Mouse (Mus musculus) thymus, adult 2 months (tissue): ENCODE measurements around the gene AI661453. TPM values are rescaled to one million over a fixed set of nuclear protein-coding genes. Genes with fewer than 3 reads are reported as not detected.

Source experiments
- DNase-seq: peaks from one replicate; pipeline ENCODE4 v3.0.0; 2021
- H3K27ac ChIP-seq: fragments of 200-500 bp; 2 replicates; pipeline ENCODE4 v1.5.1; 2012; ENCODE audit warnings: low read length, control low read depth; ENCODE audit not compliant: control insufficient read depth, insufficient read depth
- H3K27me3 ChIP-seq: fragments of 200-500 bp; 2 replicates; pipeline ENCODE4 v1.6.1; 2012; ENCODE audit warnings: mild to moderate bottlenecking, low read length, moderate library complexity, mixed read lengths; ENCODE audit not compliant: control insufficient read depth, insufficient read depth
- H3K36me3 ChIP-seq: fragments of 200-500 bp; 2 replicates; pipeline ENCODE4 v1.6.1; 2012; ENCODE audit warnings: mild to moderate bottlenecking, low read length, moderate library complexity; ENCODE audit not compliant: control insufficient read depth, insufficient read depth
- H3K4me1 ChIP-seq: fragments of 200-500 bp; replicated peaks from 2 replicates; pipeline ENCODE4 v1.6.1; 2012; ENCODE audit warnings: low read length; ENCODE audit not compliant: control insufficient read depth, insufficient read depth
- H3K4me3 ChIP-seq: fragments of 200-500 bp; 2 replicates; pipeline ENCODE4 v1.5.1; 2012; ENCODE audit warnings: mild to moderate bottlenecking, low read length, control low read depth, moderate library complexity; ENCODE audit not compliant: control insufficient read depth, insufficient read depth
- CTCF ChIP-seq: fragments of 200-500 bp; IDR thresholded peaks from 2 replicates; pipeline ENCODE4 v1.5.1; 2012; ENCODE audit warnings: mild to moderate bottlenecking, control low read depth, low read length, moderate library complexity, borderline replicate concordance; ENCODE audit not compliant: control insufficient read depth, poor library complexity, insufficient read depth; ENCODE audit errors: extremely low read depth
- POLR2A ChIP-seq: fragments of 200-500 bp; IDR thresholded peaks from 2 replicates; pipeline ENCODE4 v1.6.1; 2012; ENCODE audit warnings: mild to moderate bottlenecking, low read length, control low read depth, moderate library complexity; ENCODE audit not compliant: control insufficient read depth, poor library complexity, insufficient read depth; ENCODE audit errors: extremely low read depth
- WGBS: fragments of 180-500 bp; shearing (Covaris S2); methylation state at CpG from one replicate; pipeline ENCODE4 v1.1.7; 2018; 5-methylcytosine and 5-hydroxymethylcytosine counted together
- polyA plus RNA-seq: library from polyadenylated mRNA; depleted of rRNA; stranded (reverse); fragments of >200 nt; gene quantifications from 2 replicates; pipeline ENCODE4 v1.2.3, GENCODE M21; 2012

AI661453 gene
- polyA plus RNA-seq, 1 experiment = 1.6 TPM

GRCm38 (mm10) chr17:47441296-47442051, 5.1 kb downstream of the AI661453 start:
- no peak for TF ChIP-seq POLR2A
- no peak for TF ChIP-seq CTCF
- no peak for DNase-seq
- no peak overlapping the region for H3K4me3 ChIP-seq
- peaks cover 22% of the 10 kb centered on the region for H3K4me1 ChIP-seq
- H3K36me3 ChIP-seq = no peaks in the 10 kb centered on the region
- 84% methylated on average over 19 of the region's 19 CpGs for WGBS
- no peaks in the 10 kb centered on the region; the same call in 1 of the 2 replicates for H3K27me3 ChIP-seq
- no peak overlapping the region for H3K27ac ChIP-seq

GRCm38 (mm10) chr17:47442271-47442670, 5.9 kb downstream of the AI661453 start:
- DNase-seq = no peak
- TF ChIP-seq POLR2A (no peak), CTCF (no peak)
- Histone ChIP-seq H3K4me3 (no peak overlapping the region), H3K27me3 (no peaks in the 10 kb centered on the region; the same call in 1 of the 2 replicates), H3K4me1 (peaks cover 15% of the 10 kb centered on the region; the same call in 1 of the 2 replicates), H3K27ac (no peak overlapping the region), H3K36me3 (no peaks in the 10 kb centered on the region)
- WGBS = 95% methylated on average over 3 of the region's 3 CpGs

- WGBS = 75% methylated on average over 6 of the region's 6 CpGs
- no peak overlapping the region for H3K4me3 ChIP-seq
- no peak for TF ChIP-seq CTCF
- no peak for TF ChIP-seq POLR2A
- no peaks in the 10 kb centered on the region for H3K36me3 ChIP-seq
- no peaks in the 10 kb centered on the region for H3K27me3 ChIP-seq
- H3K27ac ChIP-seq = no peak overlapping the region
- DNase-seq = no peak
- H3K4me1 ChIP-seq = peaks cover 10% of the 10 kb centered on the region; the same call in 1 of the 2 replicates
Measured at GRCm38 (mm10) chr17:47444113-47444512, 7.7 kb downstream of the AI661453 start.

GRCm38 (mm10) chr17:47445518-47445917, 9.1 kb downstream of the AI661453 start:
- Histone ChIP-seq H3K27me3 (no peaks in the 10 kb centered on the region), H3K4me3 (no peak overlapping the region), H3K27ac (no peak overlapping the region), H3K36me3 (no peaks in the 10 kb centered on the region), H3K4me1 (0 out of 2 replicates have a peak, but pooled peaks cover 7% of the 10 kb centered on the region)
- DNase-seq = no peak
- no peak for TF ChIP-seq POLR2A
- no peak for TF ChIP-seq CTCF
- 82% methylated on average over 11 of the region's 11 CpGs for WGBS

GRCm38 (mm10) chr17:47446025-47446424, 9.6 kb downstream of the AI661453 start:
- 0 out of 2 replicates have a peak, but pooled peaks cover 7% of the 10 kb centered on the region for H3K4me1 ChIP-seq
- 55% methylated on average over 9 of the region's 9 CpGs for WGBS

GRCm38 (mm10) chr17:47446561-47446960, 10.1 kb downstream of the AI661453 start:
- Histone ChIP-seq H3K4me1 (0 out of 2 replicates have a peak, but pooled peaks cover 7% of the 10 kb centered on the region), H3K4me3 (no peak overlapping the region), H3K27ac (no peak overlapping the region), H3K36me3 (no peaks in the 10 kb centered on the region), H3K27me3 (no peaks in the 10 kb centered on the region)
- WGBS = 81% methylated on average over 11 of the region's 11 CpGs
- no peak for TF ChIP-seq CTCF
- DNase-seq = no peak

More at GRCm38 (mm10) chr17:47446025-47446424, 9.6 kb downstream of the AI661453 start:
- H3K4me3 ChIP-seq = no peak overlapping the region
- no peak for DNase-seq
- H3K27ac ChIP-seq = no peak overlapping the region
- no peak for TF ChIP-seq CTCF
- TF ChIP-seq POLR2A = no peak
- H3K36me3 ChIP-seq = no peaks in the 10 kb centered on the region
- no peaks in the 10 kb centered on the region for H3K27me3 ChIP-seq
